Mouse (Mus musculus) lung, postnatal 0 days (tissue): ENCODE data around the gene Nedd4.

Source experiments
- CTCF ChIP-seq: IDR thresholded peaks from 2 replicates; pipeline ENCODE4 v1.5.1; 2016; ENCODE audit warnings: antibody characterized with exemption, mild to moderate bottlenecking
- EP300 ChIP-seq: IDR thresholded peaks from 2 replicates; pipeline ENCODE4 v1.6.1; 2016; ENCODE audit warnings: antibody characterized with exemption, mild to moderate bottlenecking, control low read depth

DNA sequence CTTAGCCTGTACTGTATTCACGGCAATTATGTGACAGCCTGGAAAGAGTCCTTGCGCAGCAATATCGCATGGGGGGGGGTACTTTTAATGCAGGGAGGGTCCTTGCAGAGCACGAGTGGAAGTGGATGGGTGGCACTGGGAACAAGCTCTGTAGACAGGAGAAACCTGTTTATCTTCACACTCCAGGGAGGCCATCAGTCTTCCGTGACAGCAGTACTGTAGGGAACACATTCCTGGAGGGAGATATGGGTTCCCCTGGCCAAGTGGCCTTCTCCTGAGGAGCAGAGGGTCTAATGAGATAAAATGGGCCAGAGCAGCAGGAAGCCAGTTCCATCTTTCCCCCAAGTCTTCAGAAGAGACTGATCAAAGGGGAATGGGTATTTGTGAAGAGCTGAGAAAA, 118.5 kb downstream of the Nedd4 start:
- TF ChIP-seq EP300 (no peak), CTCF (no peak)
